Mouse (Mus musculus) midbrain, embryonic 14.5 days (tissue): ENCODE measurements around the gene Atf6. TPM values are rescaled to one million over a fixed set of nuclear protein-coding genes. Genes with fewer than 3 reads are reported as not detected.

Source experiments
- ATAC-seq: fragments of 200-750 bp; cut with Nextera tagmentation; 2 replicates; pipeline ENCODE4 v1.8.0; 2017; ENCODE audit warnings: moderate number of reproducible peaks, moderate library complexity; ENCODE audit not compliant: low FRiP score, low TSS enrichment
- DNase-seq: peaks from one replicate; pipeline ENCODE4 v3.0.0-alpha.2; 2015
- H3K27ac ChIP-seq: fragments of 300-500 bp; sonication (generic); replicated peaks from 2 replicates; pipeline ENCODE4 v1.5.1; 2014; ENCODE audit warnings: mild to moderate bottlenecking, low read depth, low read length, moderate library complexity
- H3K27me3 ChIP-seq: fragments of 300-500 bp; sonication (generic); 2 replicates; pipeline ENCODE4 v1.6.1; 2014; ENCODE audit warnings: low read length, control low read depth, mixed read lengths; ENCODE audit not compliant: control insufficient read depth, insufficient read depth
- H3K36me3 ChIP-seq: fragments of 300-500 bp; sonication (generic); 2 replicates; pipeline ENCODE4 v1.6.1; 2014; ENCODE audit warnings: low read length, control low read depth; ENCODE audit not compliant: control insufficient read depth, insufficient read depth
- H3K4me1 ChIP-seq: fragments of 300-500 bp; sonication (generic); 2 replicates; pipeline ENCODE4 v1.6.1; 2014; ENCODE audit warnings: mild to moderate bottlenecking, antibody characterized with exemption, low read length, control low read depth; ENCODE audit not compliant: control insufficient read depth, insufficient read depth
- H3K4me2 ChIP-seq: fragments of 300-500 bp; sonication (generic); 2 replicates; pipeline ENCODE4 v1.6.1; 2014; ENCODE audit warnings: mild to moderate bottlenecking, low read length, moderate library complexity
- H3K4me3 ChIP-seq: fragments of 300-500 bp; sonication (generic); replicated peaks from 2 replicates; pipeline ENCODE4 v1.5.1; 2014; ENCODE audit warnings: low read depth, low read length
- H3K9ac ChIP-seq: fragments of 300-500 bp; sonication (generic); replicated peaks from 2 replicates; pipeline ENCODE4 v1.6.1; 2014; ENCODE audit warnings: mild to moderate bottlenecking, low read length, moderate library complexity
- H3K9me3 ChIP-seq: fragments of 300-500 bp; sonication (generic); 2 replicates; pipeline ENCODE4 v1.6.1; 2016; ENCODE audit warnings: low read length, control low read depth, mixed read lengths; ENCODE audit not compliant: control insufficient read depth
- WGBS: fragments of 180-500 bp; shearing (Covaris S2); extraction: QIAGEN DNeasy Blood & Tissue Kit; methylation state at CpG from one replicate; pipeline ENCODE4 v1.1.7; 2014; 5-methylcytosine and 5-hydroxymethylcytosine counted together
- polyA plus RNA-seq: library from polyadenylated mRNA; unstranded; fragments of >200 nt; fragmentation: Nextera tagmentation; extraction: Ambion mirVana; gene quantifications from 2 replicates; pipeline ENCODE4 v1.2.1, GENCODE M21; 2014

The Atf6 gene
- polyA plus RNA-seq, 1 experiment from 2014 or later = 12.0 TPM

DNA sequence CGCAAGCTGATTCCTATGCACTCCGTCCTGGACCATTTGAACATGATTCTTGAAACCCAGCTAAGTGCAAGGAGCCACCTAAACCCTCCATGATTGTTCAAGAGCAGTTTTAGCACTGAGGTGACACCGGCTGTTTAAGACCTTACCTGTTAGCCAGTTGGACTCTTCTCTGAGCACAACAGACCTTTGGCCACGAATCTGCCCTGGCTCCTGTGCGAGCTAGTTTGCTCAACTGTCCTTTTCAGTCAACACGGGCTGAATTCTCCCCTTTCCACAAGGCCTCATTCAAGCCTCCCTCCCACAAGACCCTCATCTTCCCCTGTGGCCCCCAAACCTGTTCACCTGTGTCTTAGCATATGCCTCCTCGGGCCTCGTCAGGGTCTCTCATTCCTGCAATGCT lies 170.6 kb downstream of the Atf6 start:
- 93% methylated on average over 8 of the region's 8 CpGs for WGBS
- H3K27ac ChIP-seq = no peak overlapping the region
- H3K4me3 ChIP-seq = no peak overlapping the region
- H3K9ac ChIP-seq = no peak overlapping the region
- H3K36me3 ChIP-seq = no peaks in the 10 kb centered on the region
- H3K9me3 ChIP-seq = no peaks in the 10 kb centered on the region
- ATAC-seq (no peak), DNase-seq (no peak)
- no peak overlapping the region for H3K4me2 ChIP-seq
- H3K27me3 ChIP-seq = no peaks in the 10 kb centered on the region
- no peaks in the 10 kb centered on the region for H3K4me1 ChIP-seq

- no peak overlapping the region for H3K9ac ChIP-seq
- H3K4me2 ChIP-seq = no peak overlapping the region
- no peak for ATAC-seq
- H3K4me1 ChIP-seq = no peaks in the 10 kb centered on the region
- WGBS = 47% methylated on average over 6 of the region's 6 CpGs
- DNase-seq = no peak
- no peak overlapping the region for H3K27ac ChIP-seq
- no peak overlapping the region for H3K4me3 ChIP-seq
- no peaks in the 10 kb centered on the region for H3K27me3 ChIP-seq
- no peaks in the 10 kb centered on the region for H3K9me3 ChIP-seq
- no peaks in the 10 kb centered on the region for H3K36me3 ChIP-seq
Measured at GRCm38 (mm10) chr1:170695326-170695725, 172.2 kb downstream of the Atf6 start.

GRCm38 (mm10) chr1:170694821-170695291 lies 172.7 kb downstream of the Atf6 start:
- H3K4me2 ChIP-seq = no peak overlapping the region
- DNase-seq (no peak), ATAC-seq (no peak)
- no peaks in the 10 kb centered on the region for H3K4me1 ChIP-seq
- no peak overlapping the region for H3K27ac ChIP-seq
- H3K36me3 ChIP-seq = no peaks in the 10 kb centered on the region
- no peak overlapping the region for H3K4me3 ChIP-seq
- no peak overlapping the region for H3K9ac ChIP-seq
- WGBS = 60% methylated on average over 5 of the region's 5 CpGs
- no peaks in the 10 kb centered on the region for H3K9me3 ChIP-seq
- no peaks in the 10 kb centered on the region for H3K27me3 ChIP-seq

- 94% methylated on average over 5 of the region's 5 CpGs for WGBS
Measured at GRCm38 (mm10) chr1:170691301-170691700, 176.3 kb downstream of the Atf6 start.

GRCm38 (mm10) chr1:170689773-170690172 lies 177.8 kb downstream of the Atf6 start:
- Histone ChIP-seq H3K4me3 (no peak overlapping the region), H3K9ac (no peak overlapping the region), H3K27ac (no peak overlapping the region), H3K4me2 (no peak overlapping the region), H3K36me3 (no peaks in the 10 kb centered on the region), H3K9me3 (no peaks in the 10 kb centered on the region), H3K4me1 (no peaks in the 10 kb centered on the region), H3K27me3 (no peaks in the 10 kb centered on the region)
- 93% methylated on average over 8 of the region's 8 CpGs for WGBS
- no peak for DNase-seq
- no peak for ATAC-seq

More at GRCm38 (mm10) chr1:170691301-170691700, 176.3 kb downstream of the Atf6 start:
- Histone ChIP-seq H3K4me3 (no peak overlapping the region), H3K9me3 (no peaks in the 10 kb centered on the region), H3K27ac (no peak overlapping the region), H3K9ac (no peak overlapping the region), H3K27me3 (no peaks in the 10 kb centered on the region), H3K4me1 (no peaks in the 10 kb centered on the region), H3K4me2 (no peak overlapping the region), H3K36me3 (no peaks in the 10 kb centered on the region)
- DNase-seq = no peak
- ATAC-seq = no peak

DNA sequence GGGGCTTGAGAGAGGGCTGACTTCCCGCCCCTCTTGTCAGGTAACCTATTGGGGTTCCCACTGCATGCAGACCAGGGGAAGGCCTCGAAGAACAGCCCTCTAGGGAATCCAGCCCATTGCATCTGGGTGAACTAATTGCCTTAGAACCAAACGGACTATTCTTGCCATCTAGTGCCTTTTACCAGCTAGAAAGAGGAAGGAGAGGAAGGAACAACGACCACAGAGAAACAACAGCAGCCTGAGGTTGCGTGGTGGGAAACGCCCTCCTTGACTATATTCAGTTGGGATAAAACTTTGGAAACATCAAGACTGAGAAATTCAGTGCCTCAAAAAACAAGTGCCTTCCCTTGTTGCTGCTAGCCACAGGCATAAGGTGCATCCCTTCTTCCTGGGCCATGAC lies 183.7 kb downstream of the Atf6 start:
- 85% methylated on average over 6 of the region's 6 CpGs for WGBS
- no peak for DNase-seq
- Histone ChIP-seq H3K27me3 (no peaks in the 10 kb centered on the region), H3K4me3 (no peak overlapping the region), H3K9me3 (no peaks in the 10 kb centered on the region), H3K9ac (no peak overlapping the region), H3K27ac (no peak overlapping the region), H3K4me1 (no peaks in the 10 kb centered on the region), H3K36me3 (no peaks in the 10 kb centered on the region), H3K4me2 (no peak overlapping the region)
- ATAC-seq = no peak

- H3K4me2 ChIP-seq = no peak overlapping the region
- H3K4me3 ChIP-seq = no peak overlapping the region
- no peaks in the 10 kb centered on the region for H3K27me3 ChIP-seq
- no peaks in the 10 kb centered on the region for H3K9me3 ChIP-seq
- no peak overlapping the region for H3K9ac ChIP-seq
- H3K36me3 ChIP-seq = no peaks in the 10 kb centered on the region
- DNase-seq = no peak
- no peak for ATAC-seq
- no peak overlapping the region for H3K27ac ChIP-seq
- H3K4me1 ChIP-seq = no peaks in the 10 kb centered on the region
- WGBS = 92% methylated on average over 2 of the region's 2 CpGs
Measured at GRCm38 (mm10) chr1:170679624-170680023, 187.9 kb downstream of the Atf6 start.

DNA sequence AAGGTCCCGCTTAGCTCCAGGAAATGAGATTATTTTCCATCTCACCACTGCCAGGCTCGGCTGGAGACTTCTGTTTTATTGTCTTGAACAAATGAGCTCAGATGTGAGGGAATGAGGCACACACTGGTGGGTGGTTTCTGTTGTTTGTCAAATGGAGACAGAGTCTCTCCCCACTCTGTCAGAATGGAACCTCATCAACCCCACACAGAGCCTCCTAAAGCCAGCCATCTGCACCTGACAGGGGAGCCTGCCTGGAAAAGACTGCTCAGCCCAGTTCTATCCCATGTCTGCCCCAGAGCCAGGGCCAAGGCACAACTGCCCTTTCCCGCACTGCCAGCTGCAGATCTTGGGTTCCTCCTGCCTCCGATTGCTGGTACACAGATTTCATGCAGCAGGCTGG lies 188.7 kb downstream of the Atf6 start:
- DNase-seq (no peak), ATAC-seq (no peak)
- H3K4me3 ChIP-seq = no peak overlapping the region
- no peak overlapping the region for H3K4me2 ChIP-seq
- H3K36me3 ChIP-seq = no peaks in the 10 kb centered on the region
- H3K27ac ChIP-seq = no peak overlapping the region
- no peak overlapping the region for H3K9ac ChIP-seq
- WGBS = 66% methylated on average over 4 of the region's 4 CpGs
- no peaks in the 10 kb centered on the region for H3K4me1 ChIP-seq
- no peaks in the 10 kb centered on the region for H3K27me3 ChIP-seq
- H3K9me3 ChIP-seq = no peaks in the 10 kb centered on the region

- Histone ChIP-seq H3K9ac (no peak overlapping the region), H3K27me3 (no peaks in the 10 kb centered on the region), H3K4me2 (no peak overlapping the region), H3K27ac (no peak overlapping the region), H3K36me3 (no peaks in the 10 kb centered on the region), H3K4me3 (no peak overlapping the region), H3K4me1 (no peaks in the 10 kb centered on the region), H3K9me3 (no peaks in the 10 kb centered on the region)
- ATAC-seq = no peak
- WGBS = 94% methylated on average over 4 of the region's 4 CpGs
- no peak for DNase-seq
Measured at GRCm38 (mm10) chr1:170677681-170678080, 189.9 kb downstream of the Atf6 start.
